8 mouse cellular contexts compared by ENCODE assay signal in the genomic region with DNA sequence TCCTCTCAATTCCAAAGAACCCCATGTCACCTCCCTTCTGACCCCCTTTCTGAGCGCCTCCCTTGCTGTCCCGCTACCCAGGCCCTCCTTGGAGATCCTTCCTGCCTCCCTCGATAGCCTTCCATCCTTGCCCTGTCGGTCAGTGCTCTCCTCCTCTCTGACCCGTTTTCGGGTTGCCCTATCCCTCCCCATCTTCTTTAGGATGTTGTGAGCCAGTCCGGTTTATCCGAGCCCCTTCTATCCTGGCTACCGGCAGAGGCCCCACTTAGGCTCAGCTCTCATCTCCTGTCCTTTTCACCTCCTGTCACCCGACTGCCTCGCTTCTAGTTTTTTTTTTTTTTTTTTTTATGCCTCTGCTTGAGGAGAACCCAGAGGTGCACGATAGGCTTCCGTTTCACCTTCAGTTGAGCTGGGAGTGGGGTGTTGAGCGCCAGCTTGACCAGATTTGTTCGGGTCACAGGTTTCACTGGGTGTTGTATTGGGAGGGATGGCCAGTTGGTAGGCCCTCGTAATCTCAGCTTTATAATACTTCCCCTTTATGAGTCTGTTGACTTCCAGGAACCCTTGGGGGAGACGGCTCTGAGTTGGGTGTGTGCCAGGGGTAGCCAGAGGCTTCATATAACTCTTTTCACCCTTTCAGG. TPM values are rescaled to one million over a fixed set of nuclear protein-coding genes. Genes with fewer than 3 reads are reported as not detected.
DNase-seq lines count a peak whose midpoint lies in the region; ATAC-seq and TF ChIP-seq lines count a peak whose summit lies in the region.

No protein-coding gene starts in this region.

- H3K36me3 ChIP-seq in heart, embryonic 11.5 days (ENCODE audit: control insufficient read depth, insufficient read depth, low read length): no peaks in the 10 kb centered on the region
- peaks cover 7% of the 10 kb centered on the region; the same call in 1 of the 2 replicates for H3K36me3 ChIP-seq in kidney, postnatal 0 days (ENCODE audit: insufficient read depth, low read length)

- WGBS in heart, embryonic 11.5 days (ENCODE audit: insufficient replicate concordance): 6% methylated on average over 17 of the region's 17 CpGs
- WGBS in kidney, postnatal 0 days: 1% methylated on average over 17 of the region's 17 CpGs

- peak; percentile 29 for DNase-seq in spleen, adult 12 weeks (ENCODE audit: low spot score)
- DNase-seq in spleen, postnatal 4 days (ENCODE audit: low spot score in 2 of 2): no peak
- peak; percentile 38 for DNase-seq in adrenal gland, postnatal 25 days
- DNase-seq in kidney, postnatal 0 days (ENCODE audit: low spot score): peak; percentile 63
- DNase-seq in lung, postnatal 4 days: peak; percentile 56 to 57
- DNase-seq in testis, postnatal 14 days (ENCODE audit: low spot score): peak; percentile 38
- no peak for DNase-seq in embryo, embryonic 10.5 days (ENCODE audit: low spot score)

- no peak for TF ChIP-seq CTCF in kidney, postnatal 0 days (IDR thresholded peaks at IDR 0.05; ENCODE audit: low read depth)

- peak; percentile 18; the same call in 1 of the 2 replicates for ATAC-seq in heart, embryonic 11.5 days (replicated peaks; ENCODE audit: insufficient number of reproducible peaks, low FRiP score, low TSS enrichment)
- 0 out of 2 replicates have a peak, but pooled peaks have one; percentile 1 for ATAC-seq in kidney, postnatal 0 days (replicated peaks; ENCODE audit: low FRiP score, low read depth)

- H3K4me2 ChIP-seq in heart, embryonic 11.5 days: peak overlapping the region; percentile 90
- H3K4me2 ChIP-seq in kidney, postnatal 0 days (ENCODE audit: low read length): peak overlapping the region; percentile 92

- H3K4me3 ChIP-seq in heart, embryonic 11.5 days (ENCODE audit: low read depth, low read length): peak overlapping the region; percentile 90
- peak overlapping the region; percentile 81 for H3K4me3 ChIP-seq in kidney, postnatal 0 days (replicated peaks; ENCODE audit: low read depth, low read length)

- H3K4me1 ChIP-seq in heart, embryonic 11.5 days (ENCODE audit: control insufficient read depth, insufficient read depth, low read length): 0 out of 2 replicates have a peak, but pooled peaks cover 3% of the 10 kb centered on the region
- no peaks in the 10 kb centered on the region for H3K4me1 ChIP-seq in kidney, postnatal 0 days (replicated peaks; ENCODE audit: insufficient read depth, low read length)

- H3K27ac ChIP-seq in heart, embryonic 11.5 days (ENCODE audit: low read depth, low read length): peak overlapping the region; percentile 23; the same call in 1 of the 2 replicates
- H3K27ac ChIP-seq in kidney, postnatal 0 days: peak overlapping the region; percentile 82

- no peaks in the 10 kb centered on the region for H3K9me3 ChIP-seq in heart, embryonic 11.5 days (replicated peaks; ENCODE audit: control insufficient read depth, low read length)
- no peaks in the 10 kb centered on the region for H3K9me3 ChIP-seq in kidney, postnatal 0 days (replicated peaks; ENCODE audit: low read length)

- H3K27me3 ChIP-seq in heart, embryonic 11.5 days (ENCODE audit: control insufficient read depth, insufficient read depth, low read length): no peaks in the 10 kb centered on the region
- no peaks in the 10 kb centered on the region for H3K27me3 ChIP-seq in kidney, postnatal 0 days (ENCODE audit: insufficient read depth, low read length)

- H3K9ac ChIP-seq in heart, embryonic 11.5 days (ENCODE audit: low read depth, low read length): peak overlapping the region; percentile 93
- H3K9ac ChIP-seq in kidney, postnatal 0 days (ENCODE audit: low read depth, low read length): peak overlapping the region; percentile 92

RNA-seq across cellular contexts. Expression of a gene that starts 0.7 kb away (rescaled TPM):
- total RNA-seq in adrenal gland, postnatal 25 days (2021): 36.3 and 43.3 TPM in 2 replicates
- 1.8 and 2.0 TPM in 2 replicates for polyA plus RNA-seq in heart, embryonic 11.5 days (2014; fragmentation: Nextera tagmentation; extraction: Ambion mirVana)
- polyA plus RNA-seq in kidney, postnatal 0 days (2015; fragmentation: Nextera tagmentation; extraction: Ambion mirVana): 1.8 and 2.0 TPM in 2 replicates

RNA-seq across cellular contexts. Expression of a gene that starts 25.6 kb away (rescaled TPM):
- 1.8 and 3.1 TPM in 2 replicates for total RNA-seq in adrenal gland, postnatal 25 days (2021)
- 2.6 and 2.8 TPM in 2 replicates for polyA plus RNA-seq in heart, embryonic 11.5 days (2014; fragmentation: Nextera tagmentation; extraction: Ambion mirVana)
- polyA plus RNA-seq in kidney, postnatal 0 days (2015; fragmentation: Nextera tagmentation; extraction: Ambion mirVana): 8.6 and 9.2 TPM in 2 replicates

RNA-seq across cellular contexts. Expression of a gene that starts 56.3 kb away (rescaled TPM):
- 41.5 and 45.5 TPM in 2 replicates for total RNA-seq in adrenal gland, postnatal 25 days (2021)
- 19.5 and 21.0 TPM in 2 replicates for polyA plus RNA-seq in heart, embryonic 11.5 days (2014; fragmentation: Nextera tagmentation; extraction: Ambion mirVana)
- polyA plus RNA-seq in kidney, postnatal 0 days (2015; fragmentation: Nextera tagmentation; extraction: Ambion mirVana): 30.4 and 32.4 TPM in 2 replicates

Comparison
In these comparisons a context has a peak if more than half of its experiments do, and no peak if none do; other contexts are left out.
1. DNase-seq: peak in spleen, adult 12 weeks (single experiment), adrenal gland, postnatal 25 days (single experiment), kidney, postnatal 0 days (single experiment), lung, postnatal 4 days (2 of 2) and testis, postnatal 14 days (single experiment); none in spleen, postnatal 4 days (0 of 2) and embryo, embryonic 10.5 days (single experiment).